Mouse (Mus musculus) hindbrain, embryonic 14.5 days (tissue): ENCODE results near the gene Ucn3. TPM values are rescaled to one million over a fixed set of nuclear protein-coding genes. Genes with fewer than 3 reads are reported as not detected.
A peak's percentile ranks its signal among the peaks of the same experiment; 100 is the strongest.
"Not testable (repeated sequence)": the region's sequence is repeated elsewhere in the genome, so short reads cannot be mapped to it uniquely, and the experiment has no call there.

ENCODE experiments used
- ATAC-seq: fragments of 200-750 bp; cut with Nextera tagmentation; 2 replicates; pipeline ENCODE4 v1.8.0; 2017; ENCODE audit warnings: moderate number of reproducible peaks, mild to moderate bottlenecking, moderate TSS enrichment, moderate library complexity; ENCODE audit not compliant: low FRiP score
- DNase-seq: peaks from one replicate; pipeline ENCODE4 v3.0.0-alpha.2; 2015; ENCODE audit warnings: low spot score
- H3K27ac ChIP-seq: fragments of 300-500 bp; sonication (generic); 2 replicates; pipeline ENCODE4 v1.5.1; 2014; ENCODE audit warnings: mild to moderate bottlenecking, moderate library complexity
- H3K27me3 ChIP-seq: fragments of 300-500 bp; sonication (generic); 2 replicates; pipeline ENCODE4 v1.6.1; 2014; ENCODE audit warnings: mild to moderate bottlenecking, low read length, mixed read lengths; ENCODE audit not compliant: control insufficient read depth, insufficient read depth
- H3K36me3 ChIP-seq: fragments of 300-500 bp; sonication (generic); replicated peaks from 2 replicates; pipeline ENCODE4 v1.6.1; 2014; ENCODE audit not compliant: control insufficient read depth, insufficient read depth
- H3K4me1 ChIP-seq: fragments of 300-500 bp; sonication (generic); replicated peaks from 2 replicates; pipeline ENCODE4 v1.6.1; 2014; ENCODE audit warnings: antibody characterized with exemption, low read length, mixed read lengths; ENCODE audit not compliant: control insufficient read depth, insufficient read depth
- H3K4me2 ChIP-seq: fragments of 300-500 bp; sonication (generic); replicated peaks from 2 replicates; pipeline ENCODE4 v1.6.1; 2014; ENCODE audit warnings: mild to moderate bottlenecking, moderate library complexity
- H3K4me3 ChIP-seq: fragments of 300-500 bp; sonication (generic); replicated peaks from 2 replicates; pipeline ENCODE4 v1.5.1; 2014; ENCODE audit warnings: mild to moderate bottlenecking, low read length
- H3K9ac ChIP-seq: fragments of 300-500 bp; sonication (generic); 2 replicates; pipeline ENCODE4 v1.6.1; 2014
- H3K9me3 ChIP-seq: fragments of 300-500 bp; sonication (generic); 2 replicates; pipeline ENCODE4 v1.6.1; 2016; ENCODE audit warnings: low read length; ENCODE audit not compliant: control insufficient read depth
- WGBS: fragments of 180-500 bp; shearing (Covaris S2); extraction: QIAGEN DNeasy Blood & Tissue Kit; methylation state at CpG from one replicate; pipeline ENCODE4 v1.1.7; 2014; 5-methylcytosine and 5-hydroxymethylcytosine counted together
- polyA plus RNA-seq: library from polyadenylated mRNA; unstranded; fragments of >200 nt; fragmentation: Nextera tagmentation; extraction: Ambion mirVana; gene quantifications from 2 replicates; pipeline ENCODE4 v1.2.1, GENCODE M21; 2014

Gene Ucn3
- polyA plus RNA-seq, 1 experiment from 2014 or later, result 0.13 TPM

DNA sequence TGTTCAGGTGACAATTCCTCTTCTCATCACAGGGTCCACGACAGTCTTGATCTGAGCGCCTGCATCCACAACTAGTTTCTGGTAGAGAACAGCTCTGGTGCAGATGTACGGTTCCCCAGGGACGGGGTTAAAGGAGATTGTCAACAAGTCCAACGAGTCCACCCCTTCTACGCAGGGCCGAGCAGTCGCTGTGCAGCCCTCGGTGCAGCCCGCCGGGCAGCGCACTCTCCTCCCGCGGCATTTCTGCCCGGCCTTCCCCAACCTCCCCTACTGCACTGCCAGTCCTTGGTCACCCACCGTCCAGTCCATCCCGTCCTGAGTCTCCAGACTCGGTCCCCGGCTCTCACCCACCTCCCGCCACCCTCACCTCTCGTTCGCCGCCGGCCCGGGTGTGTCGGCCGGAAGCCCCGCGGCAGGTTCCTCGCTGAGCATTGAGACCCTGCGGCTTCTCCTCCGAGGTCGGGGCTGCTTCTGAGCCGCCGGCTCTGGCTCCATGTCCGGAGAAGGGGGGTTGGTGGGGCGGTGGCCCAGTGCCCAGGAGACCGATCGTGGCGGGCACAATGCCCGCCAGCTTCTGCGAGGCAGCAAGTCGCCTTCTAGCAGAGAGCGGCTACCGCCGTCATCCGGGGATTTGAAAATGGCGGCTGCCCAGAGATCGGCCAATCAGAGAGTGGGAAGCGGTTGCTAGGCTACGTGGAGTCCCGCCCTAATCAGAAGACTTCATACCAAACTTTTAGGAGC, 27.4 kb downstream of the Ucn3 start, which contains the start of the genes Net1 and Tubal3:
Net1 (minus strand) TSS at position 650 of the 741 bp plus-strand sequence.
Tubal3 (plus strand) TSS at position 704 of the 741 bp plus-strand sequence.
- peak within 1 kb of the TSS; percentile 88 for H3K4me3 ChIP-seq
- peak; percentile 99 for ATAC-seq

DNA sequence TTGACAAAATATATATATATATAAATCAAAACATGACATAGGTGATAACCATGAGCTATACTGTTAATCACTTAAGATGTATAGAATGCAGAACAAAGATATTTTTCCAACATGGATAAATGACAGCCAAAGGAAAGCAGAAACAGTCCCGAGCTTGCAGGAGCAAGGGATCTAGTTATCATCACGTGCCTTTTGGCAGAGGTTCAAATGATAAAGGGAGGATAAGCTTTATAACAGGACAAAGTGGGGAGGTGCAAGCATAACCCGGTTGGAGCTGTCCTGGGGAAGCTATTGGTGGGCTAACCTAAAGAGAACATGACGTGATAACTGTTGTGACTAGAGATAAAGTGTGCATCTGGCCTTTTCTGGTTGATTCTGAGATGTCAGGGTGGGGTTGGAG, 31.6 kb downstream of the Ucn3 start:
- H3K9me3 ChIP-seq, result no peaks in the 10 kb centered on the region
- H3K36me3 ChIP-seq, result no peaks in the 10 kb centered on the region
- H3K4me3 ChIP-seq, result no peak overlapping the region
- 87% methylated on average over 4 of the region's 4 CpGs for WGBS
- H3K27ac ChIP-seq, result no peak overlapping the region
- H3K4me2 ChIP-seq, result no peak overlapping the region
- 0 out of 2 replicates have a peak, but pooled peaks cover 9% of the 10 kb centered on the region for H3K4me1 ChIP-seq
- DNase-seq (no peak), ATAC-seq (no peak)
- no peaks in the 10 kb centered on the region for H3K27me3 ChIP-seq
- no peak overlapping the region for H3K9ac ChIP-seq

More for the DNA sequence above, 27.4 kb downstream of the Ucn3 start, which contains the start of the genes Net1 and Tubal3:
- Histone ChIP-seq H3K27me3 (no peaks in the 10 kb centered on the region), H3K9me3 (no peaks in the 10 kb centered on the region), H3K36me3 (no peaks in the 10 kb centered on the region), H3K27ac (0 out of 2 replicates have a peak within 1 kb of the TSS, but pooled peaks have one; percentile 33), H3K9ac (peak within 1 kb of the TSS; percentile 80), H3K4me2 (peak within 1 kb of the TSS; percentile 86), H3K4me1 (0 out of 2 replicates have a peak, but pooled peaks cover 9% of the 10 kb centered on the region)
- under 1% methylated on average over 52 of the region's 52 CpGs for WGBS
- peak; percentile 91 for DNase-seq

DNA sequence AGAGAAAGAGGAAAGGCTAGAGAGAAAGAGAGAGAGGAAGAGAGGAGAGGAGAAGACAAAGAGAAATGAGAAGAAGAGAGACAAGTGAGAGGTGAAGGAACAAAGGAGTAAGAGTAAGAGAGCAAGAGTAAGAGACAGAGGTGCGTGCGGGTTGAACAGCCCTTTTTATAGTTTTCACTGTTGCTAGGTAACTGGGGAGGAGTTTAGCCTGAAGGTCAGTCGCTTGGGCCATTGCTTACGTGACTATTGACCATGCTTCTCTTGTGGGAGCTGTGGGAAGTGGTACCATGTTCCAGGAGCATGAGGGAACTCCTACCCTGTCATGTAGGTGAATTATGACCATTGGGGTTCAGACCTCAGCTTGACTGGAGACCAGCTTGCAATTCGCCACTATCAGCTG, 34.8 kb downstream of the Ucn3 start:
- DNase-seq, result no peak
- Histone ChIP-seq H3K36me3 (no peaks in the 10 kb centered on the region), H3K4me1 (no peaks in the 10 kb centered on the region), H3K9ac (no peak overlapping the region), H3K27me3 (no peaks in the 10 kb centered on the region), H3K27ac (no peak overlapping the region), H3K4me2 (no peak overlapping the region), H3K9me3 (no peaks in the 10 kb centered on the region), H3K4me3 (no peak overlapping the region)
- 71% methylated on average over 5 of the region's 5 CpGs for WGBS
- ATAC-seq, result no peak

DNA sequence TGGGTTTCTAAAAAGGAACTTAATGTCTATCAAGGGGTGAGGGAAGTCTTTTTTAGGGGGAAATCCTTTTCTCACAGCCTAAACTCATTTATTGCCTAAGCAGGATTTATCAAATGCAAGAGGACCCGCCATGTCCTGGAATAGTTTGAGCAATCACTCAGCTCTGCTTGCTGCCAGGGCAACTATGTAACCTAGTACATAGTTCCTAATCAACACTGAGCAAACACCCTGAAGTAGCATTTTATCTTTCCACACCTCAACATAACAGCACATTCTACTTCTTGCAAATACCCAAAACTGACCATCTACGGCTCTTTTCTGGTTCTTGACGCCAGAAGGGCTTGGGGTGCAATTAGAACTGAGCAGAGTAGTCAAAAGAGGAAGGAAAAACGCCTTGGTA, 36.9 kb downstream of the Ucn3 start:
- 88% methylated on average over 4 of the region's 4 CpGs for WGBS
- Histone ChIP-seq H3K4me3 (no peak overlapping the region), H3K27ac (no peak overlapping the region), H3K4me2 (no peak overlapping the region), H3K4me1 (no peaks in the 10 kb centered on the region), H3K27me3 (no peaks in the 10 kb centered on the region), H3K36me3 (no peaks in the 10 kb centered on the region), H3K9me3 (no peaks in the 10 kb centered on the region), H3K9ac (no peak overlapping the region)
- ATAC-seq (no peak), DNase-seq (no peak)

DNA sequence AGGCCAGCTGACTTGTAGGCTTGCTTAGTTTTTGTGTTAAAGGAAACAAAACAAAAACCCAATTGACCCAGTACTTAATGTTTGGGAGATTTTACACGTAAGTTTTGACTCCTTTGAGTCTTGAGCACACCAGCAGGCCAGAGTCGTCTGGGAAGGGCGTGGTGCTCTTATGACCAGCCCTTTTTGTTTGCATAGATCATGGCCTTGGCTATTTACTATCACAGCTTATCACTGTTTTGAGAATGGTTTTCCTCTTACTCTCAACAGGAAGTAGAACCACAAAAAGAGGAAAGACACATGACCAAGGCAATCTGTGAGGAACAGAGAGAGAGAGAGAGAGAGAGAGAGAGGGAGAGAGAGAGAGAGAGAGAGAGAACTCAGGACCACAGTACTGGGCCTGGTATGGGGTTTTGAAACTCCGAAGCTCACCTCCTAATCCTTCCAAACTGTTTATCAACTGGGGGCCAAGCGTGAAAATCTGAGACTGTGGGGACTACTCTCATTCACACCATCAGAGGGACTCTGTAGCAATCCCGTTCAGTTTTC, 37.9 kb downstream of the Ucn3 start:
- Histone ChIP-seq H3K4me3 (no peak overlapping the region), H3K4me2 (no peak overlapping the region), H3K4me1 (no peaks in the 10 kb centered on the region), H3K9me3 (no peaks in the 10 kb centered on the region), H3K27me3 (no peaks in the 10 kb centered on the region), H3K36me3 (no peaks in the 10 kb centered on the region), H3K9ac (no peak overlapping the region), H3K27ac (no peak overlapping the region)
- 95% methylated on average over 6 of the region's 6 CpGs for WGBS
- ATAC-seq (no peak), DNase-seq (no peak)

DNA sequence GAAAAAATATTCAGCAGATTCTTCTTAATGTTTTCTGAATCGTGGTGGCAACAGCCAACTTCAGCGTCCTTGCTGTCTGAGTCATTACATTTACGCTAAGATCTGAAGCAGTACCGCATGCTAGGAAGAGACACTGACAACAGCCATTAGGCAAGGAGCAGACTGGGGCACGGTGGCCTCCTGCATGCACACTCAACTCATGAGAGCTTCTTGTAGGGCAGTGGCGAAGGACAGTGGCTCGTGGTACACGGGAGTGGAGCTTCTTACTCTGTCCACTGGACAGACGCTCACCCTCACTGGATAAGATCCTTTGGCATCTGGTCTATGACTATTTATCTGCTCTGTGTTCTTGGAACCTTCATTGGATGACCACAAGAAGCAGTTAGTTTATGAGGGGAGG, 45.8 kb downstream of the Ucn3 start:
- WGBS, result 92% methylated on average over 9 of the region's 9 CpGs
- Histone ChIP-seq H3K4me1 (no peaks in the 10 kb centered on the region), H3K4me2 (no peak overlapping the region), H3K4me3 (no peak overlapping the region), H3K9ac (no peak overlapping the region), H3K27me3 (no peaks in the 10 kb centered on the region), H3K36me3 (no peaks in the 10 kb centered on the region), H3K9me3 (no peaks in the 10 kb centered on the region), H3K27ac (no peak overlapping the region)
- DNase-seq (no peak), ATAC-seq (no peak)

DNA sequence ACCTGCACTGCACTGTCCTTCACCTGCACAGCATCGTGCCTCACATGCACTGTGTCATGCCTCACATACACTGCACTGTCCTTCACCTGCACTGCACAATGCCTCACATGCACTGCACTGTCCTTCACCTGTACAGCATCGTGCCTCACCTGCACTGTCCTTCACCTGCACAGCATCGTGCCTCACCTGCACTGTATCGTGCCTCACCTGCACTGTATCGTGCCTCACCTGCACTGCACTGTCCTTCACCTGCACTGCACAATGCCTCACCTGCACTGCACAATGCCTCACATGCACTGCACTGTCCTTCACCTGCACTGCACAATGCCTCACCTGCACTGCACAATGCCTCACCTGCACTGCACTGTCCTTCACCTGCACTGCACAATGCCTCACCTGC, 46.9 kb downstream of the Ucn3 start:
- WGBS, result 97% methylated on average over 5 of the region's 5 CpGs
- H3K4me3 ChIP-seq, H3K9ac ChIP-seq, H3K27me3 ChIP-seq, H3K4me1 ChIP-seq, H3K4me2 ChIP-seq, H3K9me3 ChIP-seq, H3K36me3 ChIP-seq, ATAC-seq, DNase-seq, H3K27ac ChIP-seq: not testable (repeated sequence)

DNA sequence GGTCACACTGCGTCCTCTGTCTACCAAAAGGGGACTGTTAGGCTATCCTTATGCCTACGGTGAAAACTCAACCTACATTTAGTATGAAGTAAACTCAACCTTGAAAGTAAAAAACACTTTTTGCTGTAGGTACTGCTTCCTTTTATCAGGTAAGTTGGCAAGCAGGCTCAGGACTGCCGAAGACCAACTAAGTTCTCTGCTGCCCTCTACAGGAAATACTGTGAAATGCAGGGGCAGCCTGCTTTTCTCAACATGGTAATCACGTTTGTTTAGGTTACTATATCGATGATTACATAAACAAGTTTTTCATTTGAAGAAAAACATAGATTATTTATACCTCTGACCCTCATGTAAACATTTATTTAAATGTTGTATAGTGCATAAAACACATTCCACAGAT, 48.2 kb downstream of the Ucn3 start:
- ATAC-seq (no peak), DNase-seq (peak; percentile 90)
- WGBS, result 38% methylated on average over 5 of the region's 5 CpGs
- Histone ChIP-seq H3K4me1 (peaks cover 5% of the 10 kb centered on the region; the same call in 1 of the 2 replicates), H3K9me3 (no peaks in the 10 kb centered on the region), H3K4me3 (no peak overlapping the region), H3K36me3 (no peaks in the 10 kb centered on the region), H3K27ac (no peak overlapping the region), H3K27me3 (peaks cover 4% of the 10 kb centered on the region; the same call in 1 of the 2 replicates), H3K4me2 (no peak overlapping the region), H3K9ac (no peak overlapping the region)

DNA sequence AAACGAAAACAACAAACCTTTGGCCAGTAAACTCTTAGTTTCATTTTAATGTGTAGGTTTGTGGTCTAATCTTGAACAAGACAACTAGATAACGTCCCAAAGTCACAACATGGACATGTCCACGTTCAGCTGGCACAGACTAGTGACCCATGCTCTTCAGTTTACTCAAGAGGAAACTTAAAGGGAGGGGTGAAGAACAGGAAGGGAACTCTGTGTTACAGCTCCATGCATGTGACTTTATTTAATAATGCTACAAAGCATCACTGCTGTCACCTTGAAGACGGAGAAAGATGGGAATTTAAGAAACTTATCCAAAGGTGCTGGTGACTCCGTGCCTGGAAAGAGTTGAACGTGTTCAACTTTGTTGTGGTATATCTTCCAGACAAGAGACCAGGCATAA, 49.1 kb downstream of the Ucn3 start:
- H3K4me3 ChIP-seq, result no peak overlapping the region
- no peak overlapping the region for H3K9ac ChIP-seq
- H3K27ac ChIP-seq, result no peak overlapping the region
- H3K36me3 ChIP-seq, result no peaks in the 10 kb centered on the region
- H3K4me2 ChIP-seq, result no peak overlapping the region
- no peaks in the 10 kb centered on the region for H3K9me3 ChIP-seq
- no peak for ATAC-seq
- peaks cover 4% of the 10 kb centered on the region; the same call in 1 of the 2 replicates for H3K27me3 ChIP-seq
- 94% methylated on average over 6 of the region's 6 CpGs for WGBS
- H3K4me1 ChIP-seq, result peaks cover 5% of the 10 kb centered on the region; the same call in 1 of the 2 replicates
- DNase-seq, result no peak
